Mouse (Mus musculus) lung, postnatal 0 days (tissue): ENCODE measurements around the gene Acaca. TPM values are rescaled to one million over a fixed set of nuclear protein-coding genes. Genes with fewer than 3 reads are reported as not detected.

ENCODE experiments used
- ATAC-seq: fragments of 200-750 bp; cut with Nextera tagmentation; 2 replicates; pipeline ENCODE4 v1.8.0; 2017; ENCODE audit warnings: moderate library complexity
- DNase-seq: peaks from one replicate; pipeline ENCODE4 v3.0.0-alpha.2; 2016; ENCODE audit warnings: low spot score
- H3K27ac ChIP-seq: fragments of 300-500 bp; sonication (generic); 2 replicates; pipeline ENCODE4 v1.5.1; 2014; ENCODE audit warnings: antibody characterized with exemption, mild to moderate bottlenecking, low read length, mixed read lengths
- H3K27me3 ChIP-seq: fragments of 300-500 bp; sonication (generic); replicated peaks from 2 replicates; pipeline ENCODE4 v1.6.1; 2014; ENCODE audit warnings: low read length, mixed read lengths; ENCODE audit not compliant: insufficient read depth
- H3K36me3 ChIP-seq: fragments of 300-500 bp; sonication (generic); 2 replicates; pipeline ENCODE4 v1.6.1; 2014; ENCODE audit warnings: low read length, mixed read lengths; ENCODE audit not compliant: insufficient read depth
- H3K4me1 ChIP-seq: fragments of 300-500 bp; sonication (generic); 2 replicates; pipeline ENCODE4 v1.6.1; 2014; ENCODE audit warnings: antibody characterized with exemption, low read depth, low read length, mixed read lengths; ENCODE audit not compliant: insufficient read depth
- H3K4me2 ChIP-seq: fragments of 300-500 bp; sonication (generic); replicated peaks from 2 replicates; pipeline ENCODE4 v1.6.1; 2014; ENCODE audit warnings: low read depth, mild to moderate bottlenecking, low read length, moderate library complexity, mixed read lengths
- H3K4me3 ChIP-seq: fragments of 300-500 bp; sonication (generic); 2 replicates; pipeline ENCODE4 v1.5.1; 2014; ENCODE audit warnings: low read depth, low read length
- H3K9ac ChIP-seq: fragments of 300-500 bp; sonication (generic); replicated peaks from 2 replicates; pipeline ENCODE4 v1.6.1; 2014; ENCODE audit warnings: low read depth, mild to moderate bottlenecking
- H3K9me3 ChIP-seq: fragments of 300-500 bp; sonication (generic); 2 replicates; pipeline ENCODE4 v1.6.1; 2016; ENCODE audit warnings: low read length, mixed read lengths
- CTCF ChIP-seq: IDR thresholded peaks from 2 replicates; pipeline ENCODE4 v1.5.1; 2016; ENCODE audit warnings: antibody characterized with exemption, mild to moderate bottlenecking
- EP300 ChIP-seq: IDR thresholded peaks from 2 replicates; pipeline ENCODE4 v1.6.1; 2016; ENCODE audit warnings: antibody characterized with exemption, mild to moderate bottlenecking, control low read depth
- WGBS: fragments of 180-500 bp; shearing (Covaris S2); extraction: QIAGEN DNeasy Blood & Tissue Kit; methylation state at CpG from one replicate; pipeline ENCODE4 v1.1.7; 2014; 5-methylcytosine and 5-hydroxymethylcytosine counted together
- polyA plus RNA-seq: library from polyadenylated mRNA; unstranded; fragments of >200 nt; fragmentation: Nextera tagmentation; extraction: Ambion mirVana; gene quantifications from 2 replicates; pipeline ENCODE4 v1.2.1, GENCODE M21; 2015

The Acaca gene
- polyA plus RNA-seq, 1 experiment from 2014 or later, result 6.5 TPM

DNA sequence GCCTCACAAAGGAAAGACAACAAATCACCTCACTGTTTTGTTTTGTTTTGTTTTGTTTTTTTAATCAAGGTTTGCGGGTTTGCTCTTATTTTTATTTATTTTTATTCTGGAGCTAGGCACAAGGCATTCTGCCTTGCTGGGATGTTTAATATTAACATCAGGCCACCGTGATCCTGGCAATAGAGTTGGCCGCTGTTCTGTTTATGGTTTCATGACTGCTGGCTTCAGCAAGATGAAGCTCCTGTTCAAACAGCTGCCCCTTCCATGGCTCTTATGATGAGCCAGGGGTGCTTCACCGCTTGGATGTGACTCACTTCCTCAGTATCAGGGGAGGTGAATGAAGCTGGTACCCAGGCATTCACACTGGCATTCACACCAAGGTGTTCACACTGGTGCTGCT, 300.9 kb downstream of the Acaca start:
- Histone ChIP-seq H3K36me3 (no peaks in the 10 kb centered on the region), H3K9me3 (no peaks in the 10 kb centered on the region), H3K9ac (no peak overlapping the region), H3K27ac (no peak overlapping the region), H3K4me3 (no peak overlapping the region), H3K27me3 (no peaks in the 10 kb centered on the region), H3K4me2 (no peak overlapping the region), H3K4me1 (no peaks in the 10 kb centered on the region)
- DNase-seq, result no peak
- ATAC-seq, result no peak
- 62% methylated on average over 4 of the region's 4 CpGs for WGBS
- TF ChIP-seq CTCF, result no peak
- TF ChIP-seq EP300, result no peak

DNA sequence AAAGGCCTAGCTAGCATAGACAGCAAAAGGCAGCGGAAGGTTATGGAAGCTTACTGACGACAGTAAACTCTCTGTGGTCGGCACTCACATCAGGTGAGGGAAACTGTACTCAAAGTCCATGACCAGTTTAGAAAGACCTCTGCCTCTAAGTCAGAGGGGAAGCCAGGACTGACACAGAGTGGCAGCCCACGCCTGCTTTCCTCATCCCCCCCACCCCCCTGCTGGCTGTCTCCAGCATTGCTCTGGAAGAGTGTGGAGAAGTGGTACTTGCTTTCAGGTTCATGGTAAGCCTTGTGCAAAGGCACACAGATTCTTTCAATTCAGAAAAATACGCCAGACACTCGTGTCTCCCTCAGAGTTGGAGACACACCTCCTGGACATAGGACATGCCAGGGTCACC, 305.4 kb downstream of the Acaca start:
- ATAC-seq, result no peak
- Histone ChIP-seq H3K4me2 (no peak overlapping the region), H3K36me3 (no peaks in the 10 kb centered on the region), H3K9me3 (no peaks in the 10 kb centered on the region), H3K27me3 (no peaks in the 10 kb centered on the region), H3K4me3 (no peak overlapping the region), H3K27ac (no peak overlapping the region), H3K9ac (no peak overlapping the region), H3K4me1 (no peaks in the 10 kb centered on the region)
- WGBS, result 63% methylated on average over 6 of the region's 6 CpGs
- no peak for DNase-seq
- TF ChIP-seq EP300 (no peak), CTCF (peak; percentile 48)

DNA sequence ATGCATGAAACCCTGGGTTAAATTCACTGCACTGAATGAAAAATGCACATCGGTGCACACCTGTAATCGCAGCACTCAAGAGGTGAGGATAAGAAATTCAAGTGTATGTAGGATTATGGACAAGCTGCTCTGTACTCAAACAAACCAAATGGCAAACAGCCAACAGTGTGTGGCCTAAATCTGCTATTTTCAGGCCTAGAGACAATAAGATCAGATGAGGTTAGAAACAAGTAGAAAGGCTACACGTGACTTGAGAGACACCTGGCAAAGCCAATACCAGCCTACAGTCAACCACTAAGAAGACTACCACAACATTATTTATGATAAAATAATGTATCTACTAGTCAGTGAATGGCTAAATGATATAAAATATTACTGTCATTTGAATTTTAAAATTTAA, 310.9 kb downstream of the Acaca start:
- ATAC-seq (no peak), DNase-seq (no peak)
- H3K36me3 ChIP-seq, result peaks cover 8% of the 10 kb centered on the region; the same call in 1 of the 2 replicates
- no peaks in the 10 kb centered on the region for H3K9me3 ChIP-seq
- no peak overlapping the region for H3K9ac ChIP-seq
- no peak overlapping the region for H3K27ac ChIP-seq
- 65% methylated on average over 3 of the region's 3 CpGs for WGBS
- TF ChIP-seq CTCF (no peak), EP300 (no peak)
- H3K4me1 ChIP-seq, result no peaks in the 10 kb centered on the region
- H3K27me3 ChIP-seq, result no peaks in the 10 kb centered on the region
- H3K4me3 ChIP-seq, result no peak overlapping the region
- no peak overlapping the region for H3K4me2 ChIP-seq

DNA sequence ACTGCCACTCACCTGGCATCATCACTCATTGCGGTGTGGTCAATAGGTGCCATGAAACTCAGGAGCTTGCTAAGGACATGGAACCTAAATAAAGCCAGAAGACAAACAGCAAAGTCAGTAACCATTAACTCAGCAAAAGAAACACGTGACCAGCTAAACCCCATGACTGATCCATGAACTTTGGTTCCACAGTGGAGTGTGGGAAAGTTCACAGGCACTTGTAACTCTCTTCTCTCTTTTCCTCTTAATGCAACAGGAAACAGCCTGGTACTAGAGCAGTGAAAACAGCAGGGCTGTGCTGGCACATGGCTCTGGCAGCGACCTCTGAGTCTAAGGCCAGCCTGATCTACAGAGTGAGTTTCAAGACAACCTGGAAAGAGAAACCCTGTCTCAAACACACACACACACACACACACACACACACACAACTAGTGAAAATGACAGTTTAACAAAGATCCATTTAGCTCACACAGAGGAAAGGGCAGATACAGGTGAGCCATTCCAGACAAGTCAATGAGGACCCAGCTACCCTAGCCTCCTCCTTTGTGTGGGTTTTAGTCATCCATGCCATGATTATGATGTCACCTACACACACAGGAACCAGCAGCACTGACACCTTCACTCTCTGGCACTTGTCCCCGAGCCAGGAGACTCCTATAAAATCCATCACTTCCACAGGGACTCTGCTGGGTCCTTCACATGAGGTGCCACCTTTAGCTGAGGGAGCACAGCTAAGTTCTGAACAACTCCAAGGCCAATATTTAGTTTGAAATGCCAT, 313.3 kb downstream of the Acaca start:
- no peak overlapping the region for H3K4me2 ChIP-seq
- peaks cover 8% of the 10 kb centered on the region; the same call in 1 of the 2 replicates for H3K36me3 ChIP-seq
- H3K4me3 ChIP-seq, result no peak overlapping the region
- H3K9ac ChIP-seq, result no peak overlapping the region
- no peak for TF ChIP-seq EP300
- TF ChIP-seq CTCF, result no peak
- ATAC-seq (no peak), DNase-seq (no peak)
- 73% methylated on average over 4 of the region's 4 CpGs for WGBS
- H3K9me3 ChIP-seq, result no peaks in the 10 kb centered on the region
- no peak overlapping the region for H3K27ac ChIP-seq
- H3K27me3 ChIP-seq, result no peaks in the 10 kb centered on the region
- H3K4me1 ChIP-seq, result no peaks in the 10 kb centered on the region

Other genes with a start within 250 kb of the Acaca start
- 23.0 and 23.3 TPM in 2 replicates for gene Ddx52, start 187.6 kb upstream of the Acaca start, polyA plus RNA-seq
- 7.4 and 8.8 TPM in 2 replicates for gene Synrg, start 165.2 kb upstream of the Acaca start, polyA plus RNA-seq
- gene Dusp14, start 60.4 kb upstream of the Acaca start, polyA plus RNA-seq, result 66.7 and 69.2 TPM in 2 replicates
- 14.9 and 15.0 TPM in 2 replicates for gene Tada2a, start 72 bp upstream of the Acaca start, polyA plus RNA-seq
- gene Gm11437, start 37.8 kb downstream of the Acaca start, polyA plus RNA-seq, result not detected in 2 replicates